8 mouse cellular contexts compared by ENCODE assay signal in genomic region chr10:118758825-118759471, GRCm38 (mm10).
DNase-seq lines count a peak whose midpoint lies in the region; ATAC-seq and TF ChIP-seq lines count a peak whose summit lies in the region.

No protein-coding gene starts in this region.

- H3K9ac ChIP-seq in kidney, embryonic 14.5 days (ENCODE audit: low read depth, low read length), result no peak overlapping the region
- H3K9ac ChIP-seq in hindbrain, postnatal 0 days (replicated peaks; ENCODE audit: low read length), result no peak overlapping the region

- no peaks in the 10 kb centered on the region for H3K36me3 ChIP-seq in kidney, embryonic 14.5 days (ENCODE audit: control insufficient read depth, insufficient read depth, low read length)
- H3K36me3 ChIP-seq in hindbrain, postnatal 0 days (ENCODE audit: insufficient read depth, low read length), result no peaks in the 10 kb centered on the region

- no peaks in the 10 kb centered on the region for H3K27me3 ChIP-seq in kidney, embryonic 14.5 days (ENCODE audit: control insufficient read depth, insufficient read depth, low read length)
- no peaks in the 10 kb centered on the region for H3K27me3 ChIP-seq in hindbrain, postnatal 0 days (ENCODE audit: insufficient read depth, low read length)

- no peaks in the 10 kb centered on the region for H3K4me1 ChIP-seq in kidney, embryonic 14.5 days (ENCODE audit: control insufficient read depth, insufficient read depth, low read length)
- no peaks in the 10 kb centered on the region for H3K4me1 ChIP-seq in hindbrain, postnatal 0 days (ENCODE audit: insufficient read depth, low read length)

- no peak overlapping the region for H3K4me3 ChIP-seq in kidney, embryonic 14.5 days (ENCODE audit: low read length)
- no peak overlapping the region for H3K4me3 ChIP-seq in hindbrain, postnatal 0 days (ENCODE audit: low read length)

- TF ChIP-seq CTCF in hindbrain, postnatal 0 days (IDR thresholded peaks at IDR 0.05; ENCODE audit: low read depth), result no peak

- ATAC-seq in kidney, embryonic 14.5 days (ENCODE audit: low FRiP score, low TSS enrichment), result no peak
- ATAC-seq in hindbrain, postnatal 0 days, result peak; percentile 72; the same call in 1 of the 2 replicates
- no peak for ATAC-seq in megakaryocyte progenitor cell, adult 5-6 weeks (replicated peaks; ENCODE audit: poor library complexity)
- ATAC-seq in inflammation-experienced regulatory T-cells, adult 6 months, result no peak

- H3K9me3 ChIP-seq in kidney, embryonic 14.5 days (ENCODE audit: control insufficient read depth, low read length), result no peaks in the 10 kb centered on the region
- no peaks in the 10 kb centered on the region for H3K9me3 ChIP-seq in hindbrain, postnatal 0 days (ENCODE audit: low read length)

- 84% methylated on average over 18 of the region's 18 CpGs for WGBS in kidney, embryonic 14.5 days
- 62% methylated on average over 18 of the region's 18 CpGs for WGBS in hindbrain, postnatal 0 days

- H3K27ac ChIP-seq in kidney, embryonic 14.5 days (ENCODE audit: low read depth, low read length), result no peak overlapping the region
- no peak overlapping the region for H3K27ac ChIP-seq in hindbrain, postnatal 0 days

- H3K4me2 ChIP-seq in kidney, embryonic 14.5 days (replicated peaks; ENCODE audit: low read depth, low read length), result no peak overlapping the region
- peak overlapping the region; percentile 40 for H3K4me2 ChIP-seq in hindbrain, postnatal 0 days (ENCODE audit: low read depth, low read length)

- DNase-seq in kidney, adult 9 months, result peak; percentile 56
- DNase-seq in adrenal gland, postnatal 14 days, result peak; percentile 60
- peak; percentile 43 to 49 for DNase-seq in cerebellum, postnatal 36 days
- peak; percentile 72 for DNase-seq in hindbrain, postnatal 0 days (ENCODE audit: low spot score)
- no peak for DNase-seq in c-Kit-positive CD71-positive TER-119-positive erythroid progenitor cells, embryonic 14.5 days (ENCODE audit: low spot score)
